Mouse (Mus musculus): ENCODE results near the gene Ankrd12.

The Ankrd12 gene

GRCm38 (mm10) chr17:65930158-65930826, 146.6 kb downstream of the Ankrd12 start:
- DNase-seq (ENCODE audit: low spot score): no peak

DNA sequence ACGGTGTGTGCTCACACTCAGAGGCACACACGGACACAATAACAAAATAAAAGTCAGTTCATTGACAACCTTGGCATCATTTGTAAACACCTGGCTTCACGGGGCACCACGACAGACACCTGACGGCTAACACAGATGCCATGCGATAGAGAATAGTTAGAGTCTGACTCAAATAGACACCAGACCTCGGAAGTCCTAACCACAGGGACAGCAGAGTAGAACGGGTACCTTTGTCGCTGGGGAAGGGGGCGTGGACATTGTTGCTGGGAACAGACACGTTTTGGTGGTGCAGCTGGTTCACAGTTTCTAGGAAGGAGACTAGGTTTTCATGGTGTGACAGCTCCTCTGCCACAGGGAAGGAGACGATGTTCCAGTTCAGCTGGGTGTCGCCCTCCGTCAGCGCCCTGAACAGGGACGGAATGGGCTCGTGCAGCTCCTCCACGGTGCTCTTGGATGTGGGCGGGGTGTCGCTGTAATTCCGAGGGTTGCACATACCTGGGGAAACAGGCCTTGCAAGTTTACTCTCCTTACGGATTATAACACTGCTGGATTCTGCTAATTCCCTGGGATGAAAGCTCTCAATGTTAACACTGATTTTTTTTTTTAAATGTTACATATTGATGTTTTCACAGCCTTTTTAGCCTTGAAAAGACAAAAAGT, 147.4 kb downstream of the Ankrd12 start:
- no peak for DNase-seq (ENCODE audit: low spot score)

- DNase-seq (ENCODE audit: low spot score): no peak
Measured at GRCm38 (mm10) chr17:65927077-65927476, 149.8 kb downstream of the Ankrd12 start.

DNA sequence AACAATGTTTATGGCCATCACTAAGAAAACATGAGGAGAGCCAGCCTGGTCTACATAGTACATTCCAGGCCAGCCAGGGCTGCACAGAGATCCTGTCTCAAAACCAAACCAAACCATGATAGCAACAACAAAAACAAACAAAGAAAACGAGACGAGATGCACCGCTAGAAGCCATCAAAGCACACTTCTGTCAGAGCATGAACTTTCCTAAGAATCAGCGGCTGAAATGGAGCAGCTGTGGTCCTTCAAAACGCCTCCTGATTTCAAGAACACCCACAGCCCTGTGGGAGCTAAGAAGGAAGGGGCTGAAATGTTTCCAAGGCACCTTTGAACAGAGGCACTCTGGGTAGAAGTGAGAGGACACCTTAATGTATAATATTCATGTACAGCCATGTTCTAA, 152.7 kb downstream of the Ankrd12 start:
- DNase-seq (ENCODE audit: low spot score): no peak

- DNase-seq (ENCODE audit: low spot score): no peak
Measured at GRCm38 (mm10) chr17:65921975-65922374, 154.9 kb downstream of the Ankrd12 start.

DNA sequence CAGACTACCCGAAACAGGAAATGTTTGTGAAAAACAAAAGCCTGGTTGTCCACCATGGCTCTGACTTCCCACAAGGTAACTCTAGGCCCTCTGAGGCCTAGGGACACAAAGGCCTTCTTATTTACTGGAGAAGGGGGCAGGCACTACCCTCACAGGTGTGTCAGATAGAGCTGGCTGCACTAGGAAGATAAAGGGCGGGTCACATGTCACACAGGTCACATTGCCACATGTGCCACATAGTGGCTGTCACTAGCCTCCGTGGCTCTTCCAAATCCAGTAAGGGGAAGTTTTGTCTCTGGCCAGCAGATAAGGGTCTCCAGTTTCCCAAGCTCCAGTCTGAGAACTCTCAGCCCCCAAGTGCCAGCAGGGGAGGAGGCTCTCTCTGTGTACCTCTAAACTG, 157.7 kb downstream of the Ankrd12 start:
- DNase-seq (ENCODE audit: low spot score): no peak

DNA sequence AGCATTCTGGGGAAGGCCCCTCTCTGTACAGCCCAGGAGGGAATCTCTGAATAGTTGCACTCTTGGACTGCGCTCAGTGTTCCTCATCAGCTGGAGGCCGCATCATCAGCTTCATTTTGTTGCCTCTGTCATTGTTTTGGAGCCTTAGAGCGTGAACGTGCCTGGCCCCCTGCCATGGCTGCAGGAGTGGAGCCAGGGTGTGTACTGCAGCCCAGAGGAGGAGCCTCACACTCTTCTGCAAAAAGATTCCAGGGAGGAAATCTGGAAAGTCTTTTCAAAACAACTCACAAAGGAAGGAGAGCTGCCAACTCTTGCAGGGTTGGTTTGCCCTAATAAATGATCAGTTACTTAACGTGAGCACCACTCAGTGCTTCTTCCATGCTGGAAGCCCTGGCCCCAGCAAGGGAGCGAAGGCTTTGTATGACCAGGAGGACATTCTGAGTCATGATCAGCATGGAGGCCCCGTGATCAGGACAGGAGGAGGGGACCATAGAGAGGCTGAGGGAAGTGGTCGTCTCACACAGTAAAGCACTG, 160.7 kb downstream of the Ankrd12 start:
- DNase-seq (ENCODE audit: low spot score): peak; percentile 90

Data from adipocyte (in vitro differentiated cells).